Mouse (Mus musculus): ENCODE measurements around the gene Gimd1.
A peak's percentile ranks its signal among the peaks of the same experiment; 100 is the strongest.

The Gimd1 gene

DNA sequence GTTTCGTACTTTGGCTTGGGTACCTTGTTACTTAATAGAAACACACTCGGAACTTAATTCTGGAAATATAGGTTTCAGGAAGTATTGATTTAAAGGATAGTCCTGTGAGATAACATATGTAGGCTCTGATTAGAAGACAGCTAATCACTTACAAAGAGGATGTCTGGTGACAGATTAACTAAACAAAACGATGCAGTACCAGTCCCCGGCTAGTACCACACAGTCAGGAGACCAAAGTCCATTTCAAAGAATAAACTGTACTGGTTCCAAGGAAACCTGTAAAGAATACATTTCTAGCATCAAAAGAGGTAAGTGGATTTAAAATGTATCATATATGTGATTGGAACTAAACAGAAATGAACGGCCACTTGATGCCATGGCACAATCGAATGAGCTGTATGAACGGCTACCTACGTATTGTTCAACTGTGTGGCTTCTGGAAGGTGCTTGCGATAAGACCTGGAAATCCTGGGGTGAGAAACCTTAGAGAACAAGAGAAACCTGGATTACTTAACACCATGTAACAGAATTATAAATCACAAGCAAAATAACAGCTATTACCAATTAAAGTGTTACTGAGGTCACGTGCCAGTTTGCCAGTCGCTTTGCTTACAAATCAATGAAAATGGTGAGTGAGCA, at the start of gene Gimd1:
TSS of gene Gimd1 (plus strand) at position 220 of the 639 bp plus-strand sequence.
- DNase-seq (ENCODE audit: low read depth, low spot score), result no peak

DNA sequence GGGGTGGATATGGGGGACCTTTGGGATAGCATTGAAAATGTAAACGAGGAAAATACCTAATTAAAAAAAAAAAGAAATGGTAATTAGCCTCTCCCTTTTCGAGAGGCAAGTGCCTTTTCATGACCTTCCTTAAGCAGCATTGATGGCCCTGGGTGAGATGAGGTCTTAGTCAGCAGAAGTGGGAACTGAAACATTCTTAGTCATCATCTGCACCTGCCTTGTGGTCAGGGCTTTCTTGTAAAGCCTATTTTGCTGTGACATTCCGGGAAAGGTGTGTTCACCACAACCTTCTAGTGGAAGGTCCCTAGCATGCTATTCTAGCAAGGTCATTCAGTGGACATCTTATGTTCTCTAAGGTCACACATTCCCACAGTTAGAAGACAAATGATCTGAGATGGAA, 48.4 kb upstream of the Gimd1 start:
- no peak for DNase-seq (ENCODE audit: low read depth, low spot score)

DNA sequence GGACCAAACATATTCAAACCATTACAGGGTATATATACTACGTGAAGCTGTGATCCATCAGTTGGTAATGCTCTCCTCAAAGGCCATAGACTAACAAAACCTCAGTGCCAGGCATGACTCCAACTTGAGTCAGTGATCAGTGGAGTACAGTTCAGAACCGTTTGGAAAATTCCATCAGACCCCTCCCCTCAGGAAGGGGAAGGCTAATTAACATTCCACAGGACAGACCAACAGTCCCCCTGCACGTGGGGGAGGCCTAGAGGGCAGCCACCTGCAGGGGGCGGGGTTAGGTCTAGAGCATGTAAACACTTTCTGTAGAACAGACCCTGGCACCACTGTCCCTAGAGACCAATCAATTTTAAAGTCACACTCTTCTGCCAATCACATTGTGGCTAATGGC, 47.3 kb upstream of the Gimd1 start:
- DNase-seq (ENCODE audit: low read depth, low spot score), result peak; percentile 32

DNA sequence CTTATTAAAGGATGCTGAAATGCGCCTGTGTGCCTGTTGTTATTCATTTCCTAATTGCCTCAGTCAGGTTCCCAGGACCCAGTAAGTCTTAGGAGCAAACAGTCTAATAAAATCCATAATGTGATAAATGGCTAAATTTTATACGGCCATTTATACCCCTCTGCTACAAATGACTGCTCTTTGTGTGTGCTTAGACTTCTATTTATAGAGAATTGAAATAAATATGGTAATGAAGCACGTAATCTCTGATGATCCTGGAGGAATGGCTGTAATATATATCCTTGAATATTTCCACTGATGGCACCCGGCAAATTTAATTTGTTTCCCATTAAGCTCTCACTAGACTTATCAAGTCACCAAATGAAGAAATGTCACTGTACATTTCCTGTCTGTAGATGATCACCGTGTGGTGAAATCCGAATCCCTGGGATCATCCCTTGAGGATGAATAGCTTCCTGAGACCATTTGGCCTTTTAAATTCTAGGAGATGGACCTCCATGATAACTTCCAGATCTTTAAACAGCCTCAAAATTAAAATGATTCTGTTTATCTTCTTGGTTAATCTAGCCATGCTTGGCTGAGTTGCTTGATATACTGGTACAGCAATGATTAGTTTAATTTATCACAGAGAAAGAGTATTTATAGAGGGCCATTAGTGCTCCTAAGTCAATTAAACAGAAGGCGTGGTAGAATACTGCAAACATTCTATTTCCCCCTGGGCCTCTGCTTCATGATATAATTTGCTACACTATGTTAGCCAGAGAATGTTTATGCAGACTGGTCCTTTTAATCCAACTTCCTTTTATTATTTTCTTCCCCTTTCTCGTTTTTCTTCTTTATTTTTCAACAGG, 44.3 kb upstream of the Gimd1 start:
- no peak for DNase-seq (ENCODE audit: low read depth, low spot score)

DNA sequence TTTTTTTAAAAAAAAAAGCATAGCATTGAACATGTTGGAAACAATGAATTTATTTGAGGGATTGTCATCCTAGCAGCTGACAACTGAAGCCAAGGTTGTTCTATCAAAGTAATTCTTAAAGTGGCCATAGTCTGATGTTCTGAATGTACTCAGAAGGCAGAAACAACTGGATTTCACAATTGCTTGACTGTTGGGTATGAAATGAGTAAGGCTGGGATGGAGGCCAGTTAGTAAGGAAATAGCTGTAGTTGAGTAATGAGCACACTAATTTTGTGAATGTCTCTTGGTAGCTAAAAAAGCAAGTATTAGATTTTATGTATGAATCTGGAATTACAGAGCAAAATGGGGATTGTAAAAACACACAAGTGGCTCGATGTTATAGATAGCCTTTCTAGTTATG, 41.5 kb upstream of the Gimd1 start:
- DNase-seq (ENCODE audit: low read depth, low spot score), result no peak

DNA sequence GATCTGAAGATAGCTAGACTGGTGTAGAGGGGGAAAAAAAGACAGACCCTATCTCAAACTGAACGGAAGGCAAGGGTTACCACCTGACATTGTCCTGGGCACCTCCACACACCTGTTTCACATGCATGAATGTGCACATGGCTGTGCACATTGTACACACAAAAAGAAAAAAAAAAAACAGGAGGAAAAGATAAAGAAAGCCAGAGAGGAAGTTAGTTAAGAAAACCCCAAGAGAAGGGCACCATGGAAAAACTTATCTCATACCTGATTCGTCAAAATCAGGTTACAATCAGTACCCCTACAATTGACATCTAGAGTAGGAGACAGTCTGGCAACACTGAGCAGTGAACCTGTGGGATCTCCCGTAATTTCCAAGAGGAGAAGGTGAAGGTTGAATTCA, 39.6 kb upstream of the Gimd1 start:
- no peak for DNase-seq (ENCODE audit: low read depth, low spot score)

DNA sequence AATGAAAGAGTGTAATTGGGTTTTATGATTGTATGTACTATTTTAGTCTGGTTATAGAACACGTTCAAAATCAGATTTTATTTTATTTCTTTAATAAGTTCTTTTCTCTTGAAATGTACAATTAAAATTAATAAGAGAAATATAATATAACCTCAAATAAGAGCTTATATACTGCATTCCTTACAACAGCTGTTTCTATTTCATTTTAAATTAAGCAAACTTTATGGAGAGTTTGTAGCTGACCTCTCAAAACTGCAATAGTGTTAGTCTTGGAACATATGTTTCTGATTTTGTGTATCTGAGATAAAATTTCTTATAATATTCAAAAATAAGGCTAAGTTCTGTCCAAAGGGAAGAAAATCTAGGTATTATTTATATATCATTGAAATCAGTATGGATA, 39.0 kb upstream of the Gimd1 start:
- no peak for DNase-seq (ENCODE audit: low read depth, low spot score)

DNA sequence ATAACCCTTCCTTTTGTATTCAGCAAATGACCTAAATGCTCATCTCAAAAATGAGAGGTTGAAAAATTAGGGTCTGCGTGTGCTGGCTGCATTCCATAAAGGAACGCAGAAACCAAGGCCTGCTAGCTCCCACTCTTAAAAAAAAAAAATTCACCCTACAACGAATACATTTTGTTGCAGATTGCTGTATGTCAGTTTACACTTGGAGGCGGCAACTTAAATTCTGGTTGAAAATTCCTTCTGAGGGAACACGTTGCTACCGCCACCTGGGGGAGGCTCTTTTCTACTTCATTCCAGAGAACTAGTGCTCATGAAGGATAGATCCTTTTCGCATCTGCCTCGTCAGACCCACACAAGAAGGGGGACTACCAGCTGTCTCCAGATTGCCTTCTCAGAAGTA, 879 bp upstream of the Gimd1 start:
- DNase-seq (ENCODE audit: low read depth, low spot score), result peak; percentile 12

DNA sequence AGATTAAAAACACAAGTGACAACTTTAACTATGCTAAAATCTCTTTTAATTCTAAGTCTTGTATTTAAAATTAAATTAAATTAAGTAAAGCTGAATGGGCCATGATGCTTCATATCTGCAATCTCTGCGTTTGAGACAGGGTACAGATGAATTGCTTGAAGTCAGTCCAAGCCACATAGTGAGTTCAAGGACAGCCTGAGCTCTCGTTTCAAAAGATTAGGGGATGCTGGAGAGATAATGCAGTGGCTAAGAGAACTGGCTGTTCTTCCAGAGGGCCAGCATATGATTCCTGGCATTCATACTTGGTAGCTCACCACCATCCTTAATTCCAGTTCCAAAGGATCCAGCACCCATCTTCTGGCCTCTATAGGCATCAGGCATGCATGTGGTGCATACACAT, 3.6 kb downstream of the Gimd1 start:
- no peak for DNase-seq (ENCODE audit: low read depth, low spot score)

DNA sequence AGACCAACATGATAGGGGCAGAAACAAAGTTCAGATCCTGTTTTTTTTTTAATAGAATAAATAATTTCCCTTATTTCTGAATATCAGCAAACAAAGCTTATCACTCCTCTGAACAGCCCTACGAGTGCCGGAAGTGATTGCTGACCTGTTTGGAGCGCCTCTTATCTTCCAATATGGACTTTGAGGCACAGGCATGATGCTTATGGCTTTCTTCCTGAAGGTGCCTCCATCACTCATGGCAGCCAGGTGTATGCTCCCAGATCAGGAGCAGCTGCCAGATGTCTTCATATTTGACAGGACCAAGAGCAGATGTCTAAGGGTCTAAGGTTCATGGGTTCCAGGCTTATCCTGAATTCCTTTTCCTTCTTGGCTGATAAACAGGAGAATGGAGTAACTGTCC, 7.5 kb downstream of the Gimd1 start:
- DNase-seq (ENCODE audit: low read depth, low spot score), result no peak

DNA sequence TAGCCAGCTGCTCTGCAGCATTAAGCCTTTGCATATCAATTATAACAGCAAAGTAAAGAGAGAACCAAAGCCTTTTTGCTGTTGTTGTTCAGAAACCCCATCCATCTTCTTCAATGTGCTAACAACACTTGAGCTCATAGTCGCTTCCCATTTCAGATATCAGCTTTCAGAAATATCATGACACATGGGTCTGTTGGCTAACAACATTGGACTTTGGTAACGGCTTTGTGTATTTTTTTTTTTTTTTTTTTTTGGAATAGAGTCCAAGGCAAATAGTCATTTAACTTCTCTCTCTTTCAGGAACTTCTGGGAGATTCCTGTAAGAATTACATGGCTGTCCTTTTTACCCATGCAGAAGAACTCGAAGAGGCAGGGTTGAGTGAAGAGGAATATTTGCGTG, 14.5 kb downstream of the Gimd1 start:
- no peak for DNase-seq (ENCODE audit: low read depth, low spot score)

DNA sequence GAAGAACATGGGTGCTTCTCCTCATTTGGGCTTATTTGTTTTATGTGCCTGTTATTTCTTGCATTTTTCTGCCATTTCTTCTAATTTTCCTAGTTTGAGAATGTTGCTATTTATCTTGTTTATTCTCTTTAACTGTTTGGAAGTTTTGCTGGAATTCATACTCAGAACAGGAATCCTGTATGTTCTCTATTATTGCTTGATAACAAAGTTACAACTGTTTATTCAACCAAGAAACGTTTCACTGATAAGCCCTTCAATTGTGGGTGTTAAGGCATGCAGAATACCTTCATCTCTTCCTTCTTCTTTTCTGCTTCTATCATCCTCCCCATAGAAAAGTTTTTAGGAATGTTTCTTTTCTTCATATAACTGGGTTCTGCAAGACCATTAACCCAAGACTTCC, 17.2 kb downstream of the Gimd1 start:
- no peak for DNase-seq (ENCODE audit: low read depth, low spot score)

DNA sequence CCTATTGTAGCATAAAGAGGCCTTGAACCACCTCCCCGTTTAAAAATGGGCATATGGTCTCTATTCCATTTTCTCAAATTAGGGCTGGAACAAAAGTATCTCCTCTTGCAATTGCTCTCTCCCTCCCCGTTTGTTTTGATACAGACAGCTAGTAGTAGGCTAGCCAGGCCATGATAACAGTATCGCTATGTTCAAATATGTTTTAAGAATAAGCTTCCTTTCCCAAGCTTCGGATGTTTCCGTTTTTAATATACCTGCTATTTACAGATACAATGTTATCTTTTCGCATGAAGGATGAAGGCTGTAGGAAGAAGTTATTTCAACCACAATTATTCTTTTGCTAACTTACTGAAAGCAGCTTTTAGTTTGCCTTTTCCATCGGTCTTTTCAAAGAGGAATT, 19.7 kb downstream of the Gimd1 start:
- DNase-seq (ENCODE audit: low read depth, low spot score), result no peak

DNA sequence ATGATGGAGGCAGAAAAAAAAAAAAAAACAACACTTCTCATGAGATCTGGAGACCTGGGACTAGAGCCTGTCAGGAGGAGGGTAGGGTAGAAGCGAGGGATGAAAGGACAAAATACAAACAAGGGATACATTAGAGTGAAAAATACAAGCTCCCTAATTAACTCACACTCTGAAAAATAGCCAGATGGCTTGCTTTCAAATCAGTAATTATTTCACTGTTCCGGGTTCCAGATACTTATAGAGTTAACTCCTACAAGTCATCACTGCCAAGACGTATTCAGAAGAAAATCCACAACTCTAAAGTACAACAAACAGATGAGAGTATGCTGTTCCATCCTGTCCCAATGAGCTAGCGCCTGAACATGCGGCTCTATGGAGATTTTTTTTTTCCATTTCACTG, 20.6 kb downstream of the Gimd1 start:
- no peak for DNase-seq (ENCODE audit: low read depth, low spot score)

DNA sequence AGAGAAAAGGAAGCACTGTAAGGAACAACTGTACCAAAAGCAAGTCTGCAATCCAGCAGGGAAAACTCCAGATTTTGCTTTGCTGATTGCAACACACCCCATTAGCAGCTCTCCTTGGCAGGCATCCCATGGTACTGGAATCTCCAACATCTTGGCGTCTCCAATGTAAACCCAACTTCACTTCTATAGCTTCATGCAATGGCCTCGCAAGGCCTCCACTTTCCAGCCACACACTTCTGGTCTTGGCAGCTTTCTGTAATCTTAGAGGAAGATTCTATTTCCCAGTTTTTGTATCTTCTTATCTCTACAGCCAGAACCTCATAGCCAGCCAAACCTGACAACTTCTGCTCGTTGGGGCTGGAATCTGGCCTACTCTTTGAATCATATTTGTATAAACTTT, 22.2 kb downstream of the Gimd1 start:
- no peak for DNase-seq (ENCODE audit: low read depth, low spot score)

DNA sequence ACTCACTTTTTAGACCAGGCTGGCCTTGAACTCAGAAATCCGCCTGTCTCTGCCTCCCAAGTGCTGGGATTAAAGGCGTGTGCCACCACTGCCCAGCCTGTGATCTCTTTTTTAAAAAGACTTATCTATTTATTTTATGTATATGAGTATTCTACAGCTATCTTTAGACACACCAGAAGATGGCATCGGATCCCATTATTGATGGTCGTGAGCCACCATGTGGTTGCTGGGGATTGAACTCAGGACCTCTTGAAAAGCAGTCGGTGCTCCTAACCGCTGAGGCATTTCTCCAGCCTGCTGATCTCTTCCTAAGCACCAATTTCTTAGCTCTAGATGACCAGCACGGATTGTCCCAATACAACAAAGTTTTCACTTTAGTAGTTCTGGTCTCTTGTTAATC, 24.3 kb downstream of the Gimd1 start:
- no peak for DNase-seq (ENCODE audit: low read depth, low spot score)

DNA sequence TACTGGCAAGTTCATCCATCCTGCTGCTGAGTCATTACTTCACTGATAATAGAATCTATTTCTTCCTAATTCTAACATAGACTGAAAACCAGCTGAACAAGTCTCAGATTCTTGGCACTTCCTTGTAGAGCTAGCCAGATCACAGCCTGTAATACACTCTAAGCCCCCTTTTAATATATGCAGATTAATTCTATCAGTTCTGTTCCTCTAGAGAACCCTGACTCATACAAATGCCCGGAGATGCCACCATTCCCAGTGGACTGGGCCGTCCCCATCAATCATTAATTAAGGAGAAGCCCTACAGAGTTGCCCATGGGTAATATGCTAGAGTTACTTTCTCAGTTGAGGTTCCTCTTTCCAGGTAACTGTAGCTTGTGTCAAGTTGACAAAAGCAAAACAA, 26.3 kb downstream of the Gimd1 start:
- DNase-seq (ENCODE audit: low read depth, low spot score), result no peak

DNA sequence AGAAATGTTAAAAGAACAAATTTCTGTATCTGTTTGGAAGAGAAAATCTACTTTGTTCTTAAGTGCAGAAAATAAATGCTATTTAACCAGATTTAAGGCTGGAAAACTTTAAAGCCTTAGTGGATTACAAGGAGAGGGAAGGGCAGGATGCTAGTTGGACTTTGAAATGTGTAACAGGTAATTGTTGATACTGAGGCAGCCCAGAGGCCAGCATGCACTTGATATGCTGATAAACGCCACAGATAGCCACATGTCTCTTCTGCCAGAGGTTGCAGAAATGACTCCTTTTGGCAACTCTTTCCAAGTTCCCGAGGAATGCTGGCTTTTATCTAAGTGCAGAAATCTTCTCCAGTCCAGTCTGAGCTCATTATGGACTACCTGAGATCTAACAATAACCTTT, 47.9 kb downstream of the Gimd1 start:
- DNase-seq (ENCODE audit: low read depth, low spot score), result no peak

DNA sequence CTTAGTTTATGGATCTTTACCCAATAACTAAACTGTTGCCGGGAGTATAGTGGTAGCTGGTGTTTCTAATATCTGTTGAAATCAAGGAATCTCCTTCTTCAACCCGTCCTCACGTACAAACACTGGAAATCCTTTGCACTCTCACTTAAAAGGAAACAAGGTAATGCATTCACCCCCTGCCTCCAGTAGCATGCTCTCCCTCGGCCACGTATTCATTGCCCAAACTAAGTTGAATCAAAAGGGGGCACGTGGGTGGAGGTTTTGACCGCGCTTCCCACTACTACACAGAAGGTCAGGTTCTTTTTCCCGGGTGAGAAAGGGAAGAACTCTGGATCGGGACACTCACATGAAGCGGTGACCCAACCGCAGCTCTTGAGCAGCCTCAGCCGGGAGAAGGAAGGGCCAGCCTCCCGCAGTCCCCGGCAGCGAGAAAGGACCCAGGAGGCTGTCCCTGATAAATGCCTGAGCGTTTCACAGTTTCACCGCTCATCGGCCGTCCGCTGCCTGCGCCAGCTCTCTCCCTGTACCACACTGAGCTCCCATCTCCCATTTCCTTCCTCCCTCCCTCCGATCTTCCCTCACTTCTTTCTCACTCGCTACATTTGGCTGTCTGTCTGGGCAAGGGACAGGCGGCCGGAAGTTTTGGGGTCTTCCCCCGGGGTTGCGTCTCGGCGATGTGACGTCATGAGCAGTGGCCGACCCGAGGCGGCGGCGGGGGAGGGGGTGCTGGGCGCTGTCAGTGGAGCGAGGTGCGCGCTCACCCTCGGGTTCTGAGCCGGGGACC, 54.0 kb downstream of the Gimd1 start, which contains the start of gene Tbck:
TSS of gene Tbck (plus strand) at position 698 of the 784 bp plus-strand sequence.
- DNase-seq (ENCODE audit: low read depth, low spot score), result peak; percentile 95

DNA sequence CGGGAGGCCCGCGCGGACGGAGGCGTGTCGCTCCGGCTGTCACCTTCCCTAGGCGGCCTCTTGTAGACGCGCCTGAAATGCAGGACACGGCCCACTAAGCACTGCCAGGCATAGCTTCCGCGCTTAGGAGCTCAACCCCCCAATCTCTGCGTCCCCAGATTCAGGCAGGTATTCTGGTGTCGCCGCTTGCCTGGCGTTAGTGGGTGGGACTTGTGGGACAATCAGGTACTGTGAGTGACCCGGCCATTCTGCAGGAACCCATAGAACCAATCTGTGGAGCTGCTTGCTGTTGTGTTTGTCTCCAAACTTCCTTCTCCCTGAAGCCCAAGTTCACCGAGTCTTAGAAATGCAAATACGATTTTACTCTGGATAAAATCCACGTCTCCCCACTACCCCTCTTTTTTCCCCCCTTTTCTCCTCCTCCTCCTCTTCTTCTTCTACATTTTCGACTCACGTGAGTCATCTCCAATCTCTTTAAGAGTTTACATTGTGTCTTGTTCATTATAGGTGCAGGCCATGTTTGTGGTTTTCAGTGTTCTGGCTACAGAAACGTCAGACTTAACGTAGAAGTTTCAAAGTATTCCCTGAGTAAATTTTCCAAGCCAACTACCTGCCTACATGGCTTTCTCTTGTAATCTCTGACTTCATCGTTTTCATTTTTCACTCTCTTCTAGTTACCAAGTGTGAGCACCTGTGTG, 54.8 kb downstream of the Gimd1 start, which contains the start of gene Aimp1:
TSS of gene Aimp1 (minus strand) at position 140 of the 698 bp plus-strand sequence.
- DNase-seq (ENCODE audit: low read depth, low spot score), result no peak

Measured in ZHBTc4 (cell line).